Mouse (Mus musculus) ES-Bruce4 (cell line): ENCODE results near the gene Plxna4.

ENCODE experiments used
- CTCF ChIP-seq: IDR thresholded peaks from one replicate; pipeline ENCODE4 v1.8.1; 2011; ENCODE audit warnings: low read depth, low read length
- EP300 ChIP-seq: IDR thresholded peaks from 2 replicates; pipeline ENCODE4 v1.6.1; 2011; ENCODE audit warnings: low read depth, low read length; ENCODE audit not compliant: insufficient read depth

DNA sequence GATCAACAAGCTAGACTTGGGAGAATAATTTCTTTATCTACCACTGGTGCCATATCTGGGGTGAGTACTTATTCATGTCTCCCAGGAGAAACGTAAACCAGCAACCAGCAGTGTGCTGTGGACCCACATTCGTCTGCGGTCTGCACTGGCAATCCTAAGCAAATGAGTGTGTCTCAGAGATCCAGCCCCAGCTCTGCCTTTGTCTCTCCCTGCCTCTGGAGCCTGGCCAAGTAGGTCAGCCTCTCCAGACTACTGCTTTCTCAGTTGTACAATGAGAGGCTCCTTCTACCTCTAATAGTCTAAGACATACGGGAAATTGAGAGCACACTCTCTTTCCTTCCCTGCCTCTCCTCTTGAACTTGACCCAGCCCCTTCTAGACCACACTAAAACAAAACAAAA lies 316.5 kb downstream of the Plxna4 start:
- TF ChIP-seq CTCF (no peak), EP300 (no peak)
